Mouse (Mus musculus) v-Abl transformed pro-B cells (cell line): Measurements from ENCODE around the gene Gm17428.
"Not testable (repeated sequence)": the region's sequence is repeated elsewhere in the genome, so short reads cannot be mapped to it uniquely, and the experiment has no call there.

Experiments used
- in situ Hi-C, 2 experiments: fragments of 400-800 bp; cut with MboI; formaldehyde crosslinking; loops; one replicate each; pipeline ENCODE4 v1.15.1; 2025; ENCODE audit not compliant: unreplicated experiment in 2 of 2

The Gm17428 gene

DNA sequence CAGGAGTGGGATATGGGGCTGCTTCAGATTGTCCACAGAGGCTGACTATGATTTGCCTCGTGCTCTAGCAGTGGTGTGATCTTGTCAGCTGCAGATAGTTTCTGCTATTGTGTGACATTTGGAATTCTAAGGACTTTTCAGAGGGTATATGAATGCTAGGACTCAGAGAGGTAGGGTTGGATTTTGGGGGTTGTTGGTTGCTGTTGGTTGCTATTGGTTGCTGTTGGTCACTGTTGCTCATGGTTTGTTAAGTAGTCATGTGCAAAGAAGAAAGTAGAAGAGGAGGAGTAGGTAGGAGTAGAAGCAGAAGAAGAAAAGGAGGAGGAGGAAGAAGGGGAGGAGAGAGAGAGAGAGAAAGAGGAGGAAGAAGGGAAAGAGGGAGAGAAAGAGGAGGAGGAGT is at the start of gene Gm17428:
Gene Gm17428 (plus strand): TSS at position 301 of the 400 bp plus-strand sequence.
- in situ Hi-C loops = no loop called here

DNA sequence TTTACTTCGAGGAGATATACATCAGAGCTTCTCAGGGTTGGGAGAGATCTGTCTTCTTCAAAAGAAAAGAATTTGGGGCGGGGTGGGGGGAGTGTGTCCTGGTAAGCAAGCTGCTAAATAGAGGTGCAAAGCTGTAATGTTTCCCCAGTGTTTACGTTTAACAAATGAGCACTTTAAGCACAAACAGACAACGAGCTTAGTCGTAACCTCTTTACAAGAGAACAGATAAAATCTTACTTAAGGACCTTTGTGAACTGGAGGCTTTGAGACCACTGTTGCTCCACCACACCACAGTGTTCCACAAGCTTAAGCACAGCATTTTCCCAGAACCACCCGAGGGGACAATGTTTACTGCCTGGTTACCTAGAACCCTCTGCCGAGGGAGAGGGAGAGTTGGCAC is 49.4 kb upstream of the Gm17428 start:
- in situ Hi-C loops = no loop called here

DNA sequence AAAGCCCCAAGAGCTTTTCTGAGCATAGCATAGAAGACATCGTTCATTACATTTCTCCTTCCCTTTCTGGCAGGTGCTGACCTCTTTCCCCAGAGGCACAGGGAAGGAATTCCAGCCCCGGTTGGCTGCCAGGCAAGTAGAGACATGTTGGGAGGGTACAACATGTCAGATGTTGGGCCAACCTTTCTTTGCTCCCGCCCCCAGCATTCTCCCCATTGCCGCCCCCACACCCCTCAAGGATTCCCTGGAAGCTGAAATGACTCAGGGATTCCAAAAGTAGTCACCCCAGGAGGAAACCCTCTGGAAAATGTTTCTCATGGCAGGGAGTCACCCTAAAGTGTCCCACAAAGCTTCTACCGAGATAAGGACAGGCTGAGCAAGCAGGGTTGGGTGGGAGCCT is 46.9 kb upstream of the Gm17428 start:
- in situ Hi-C loops = no loop called here

DNA sequence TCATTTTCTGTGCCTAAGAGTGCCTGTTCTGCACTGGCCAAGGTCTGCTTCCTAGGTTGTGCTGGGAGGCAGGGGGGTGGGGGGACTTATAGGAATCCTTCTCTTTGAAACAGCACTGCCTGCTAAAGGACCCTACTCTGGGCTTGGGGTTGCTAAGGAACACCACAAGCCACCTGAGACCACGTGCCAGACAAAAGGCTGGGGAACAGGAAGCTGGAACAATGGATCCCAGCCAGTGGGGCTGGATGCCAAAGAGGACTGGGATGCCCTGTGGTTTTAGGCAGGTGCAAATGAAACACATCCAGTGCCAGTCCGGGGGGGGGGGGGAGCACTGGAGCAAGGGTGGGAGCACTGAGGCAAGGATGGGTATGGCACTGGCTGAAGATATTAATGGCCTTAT is 46.3 kb upstream of the Gm17428 start:
- in situ Hi-C loops = no loop called here

DNA sequence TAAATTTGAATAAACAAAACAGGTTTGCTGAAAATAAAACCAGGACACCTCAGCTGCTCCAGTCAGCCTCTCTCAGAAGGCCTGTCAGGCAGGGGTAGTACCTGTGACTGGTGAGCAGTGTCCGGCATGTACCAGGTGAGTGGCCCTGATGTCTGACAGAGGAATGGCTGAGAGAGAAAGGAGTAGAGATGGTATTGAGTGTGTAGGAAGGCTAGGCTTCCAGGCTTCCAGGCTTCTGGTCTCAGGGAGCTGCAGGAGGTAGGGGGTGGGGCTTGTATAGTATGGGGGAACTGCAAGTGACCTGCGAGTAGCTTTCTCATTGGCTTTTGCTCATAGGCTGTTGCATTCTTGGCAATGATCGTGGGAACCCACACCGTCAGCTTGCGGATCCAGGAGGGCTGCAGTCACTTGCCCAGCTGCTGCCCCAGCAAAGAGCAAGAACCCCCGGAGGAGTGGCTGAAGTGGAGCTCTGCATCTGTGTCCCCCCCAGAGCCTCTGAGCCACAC is 44.0 kb upstream of the Gm17428 start, which contains the start of gene Il25:
Gene Il25 (plus strand): TSS at position 51 of the 506 bp plus-strand sequence.
- in situ Hi-C loops = no loop called here

DNA sequence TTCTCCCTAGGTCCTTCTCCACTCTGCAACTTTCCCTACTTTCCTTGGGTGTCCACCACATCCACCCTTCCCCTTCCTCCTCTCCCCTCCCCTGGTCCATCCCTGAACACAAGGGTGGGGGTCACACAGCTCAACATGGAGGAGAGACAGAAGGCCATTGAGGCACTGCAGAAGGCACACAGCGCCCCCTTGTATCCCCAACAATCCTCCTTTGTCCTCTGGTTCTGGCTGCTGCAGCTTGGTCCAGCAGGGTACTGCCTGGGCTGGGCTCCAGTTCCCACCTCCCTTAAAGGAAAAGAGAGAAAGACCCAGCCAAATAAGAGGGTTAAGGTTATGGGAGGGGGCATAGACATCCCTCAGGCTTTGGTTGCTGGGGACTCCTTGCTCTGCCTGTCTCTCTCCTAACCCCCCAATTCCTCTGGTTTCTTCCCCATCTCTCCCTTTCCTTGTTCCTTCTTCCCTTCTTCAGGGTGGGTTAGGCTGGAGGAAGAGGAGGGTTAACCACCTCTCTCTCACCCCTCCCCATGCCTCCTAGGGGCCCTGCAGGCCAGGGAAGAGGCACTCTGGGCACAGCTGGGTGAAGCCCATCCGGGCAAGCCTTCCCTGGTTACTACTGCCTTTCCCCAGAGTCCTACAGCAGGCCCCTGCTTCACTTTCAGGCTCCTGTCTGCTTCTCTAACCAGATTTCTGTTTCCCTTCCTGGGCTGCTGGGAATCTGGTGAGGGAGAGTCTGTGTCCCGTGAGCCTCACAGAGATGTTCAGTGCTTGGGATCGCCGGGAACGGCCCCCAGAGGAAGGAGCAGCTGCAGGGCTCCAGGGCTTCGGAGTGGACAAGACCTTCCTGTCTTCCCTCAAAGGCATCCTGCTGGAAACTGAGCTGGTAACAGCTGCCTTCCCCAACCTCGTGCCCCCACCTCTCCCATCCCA is 40.6 kb upstream of the Gm17428 start, which contains the start of gene Cmtm5:
Gene Cmtm5 (plus strand): TSS at position 358 of the 927 bp plus-strand sequence.
- in situ Hi-C loops = loop anchor here in 1 of 2 experiments (5.0 kb wide), 1 partner anchor 94 kb away; no protein-coding TSS in a partner anchor

DNA sequence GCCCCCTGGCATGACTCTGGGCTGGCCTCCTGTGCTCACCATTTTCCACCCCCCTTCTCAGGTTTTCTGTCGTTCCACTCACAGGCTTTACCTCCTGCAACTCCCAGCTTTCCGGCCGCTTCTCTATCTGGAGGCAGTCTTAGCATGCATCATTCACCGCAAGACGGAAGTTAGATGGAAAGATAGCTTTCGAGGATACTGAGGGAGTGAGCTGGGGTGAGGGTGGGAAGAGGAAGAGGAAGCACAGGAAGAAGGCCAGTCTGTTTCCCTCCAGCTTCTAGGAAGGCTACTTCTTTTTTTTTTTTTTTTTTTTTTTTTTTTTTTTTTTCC is 39.9 kb upstream of the Gm17428 start:
- in situ Hi-C loops = loop anchor here in 1 of 2 experiments (5.0 kb wide), 1 partner anchor 94 kb away; no protein-coding TSS in a partner anchor

DNA sequence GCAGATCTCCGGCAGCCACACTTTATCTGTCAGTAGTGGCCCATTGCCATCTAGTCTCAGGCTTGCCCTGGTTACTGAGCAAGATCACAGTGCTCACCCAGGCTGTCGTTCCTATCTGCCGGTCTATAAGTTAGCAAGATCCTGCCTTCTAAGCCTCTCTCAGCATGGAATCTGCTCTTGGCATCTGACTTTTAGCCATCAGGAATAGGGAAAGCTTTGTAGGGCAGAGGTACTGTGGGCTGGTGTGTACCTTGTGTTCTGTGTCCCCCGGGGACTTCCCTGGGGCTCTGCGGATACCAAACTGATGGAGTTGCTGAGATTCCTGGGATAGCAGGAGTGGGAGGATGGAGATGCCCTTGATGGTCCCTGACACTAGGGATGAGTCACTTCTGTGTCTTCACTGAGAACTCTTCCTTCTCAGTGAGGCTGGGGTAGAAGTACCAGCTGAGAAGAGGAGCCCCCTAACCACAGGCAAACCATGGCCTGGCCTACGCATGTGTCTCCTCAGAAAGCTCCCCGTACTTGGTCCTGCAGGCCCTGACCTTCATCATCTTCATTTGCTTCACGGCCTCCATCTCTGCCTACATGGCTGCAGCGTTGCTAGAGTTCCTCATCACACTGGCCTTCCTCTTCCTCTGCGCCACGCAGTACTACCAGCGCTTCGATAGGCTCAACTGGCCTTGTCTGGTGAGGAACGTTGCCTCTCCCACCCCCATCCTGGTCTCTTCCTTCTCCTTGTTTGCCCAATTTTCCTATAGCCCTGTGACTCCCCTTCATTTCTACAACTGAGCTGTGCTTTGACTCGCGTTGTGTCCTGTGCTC is 39.2 kb upstream of the Gm17428 start:
- in situ Hi-C loops = loop anchor here in 1 of 2 experiments (5.0 kb wide), 1 partner anchor 95 kb away; no protein-coding TSS in a partner anchor

DNA sequence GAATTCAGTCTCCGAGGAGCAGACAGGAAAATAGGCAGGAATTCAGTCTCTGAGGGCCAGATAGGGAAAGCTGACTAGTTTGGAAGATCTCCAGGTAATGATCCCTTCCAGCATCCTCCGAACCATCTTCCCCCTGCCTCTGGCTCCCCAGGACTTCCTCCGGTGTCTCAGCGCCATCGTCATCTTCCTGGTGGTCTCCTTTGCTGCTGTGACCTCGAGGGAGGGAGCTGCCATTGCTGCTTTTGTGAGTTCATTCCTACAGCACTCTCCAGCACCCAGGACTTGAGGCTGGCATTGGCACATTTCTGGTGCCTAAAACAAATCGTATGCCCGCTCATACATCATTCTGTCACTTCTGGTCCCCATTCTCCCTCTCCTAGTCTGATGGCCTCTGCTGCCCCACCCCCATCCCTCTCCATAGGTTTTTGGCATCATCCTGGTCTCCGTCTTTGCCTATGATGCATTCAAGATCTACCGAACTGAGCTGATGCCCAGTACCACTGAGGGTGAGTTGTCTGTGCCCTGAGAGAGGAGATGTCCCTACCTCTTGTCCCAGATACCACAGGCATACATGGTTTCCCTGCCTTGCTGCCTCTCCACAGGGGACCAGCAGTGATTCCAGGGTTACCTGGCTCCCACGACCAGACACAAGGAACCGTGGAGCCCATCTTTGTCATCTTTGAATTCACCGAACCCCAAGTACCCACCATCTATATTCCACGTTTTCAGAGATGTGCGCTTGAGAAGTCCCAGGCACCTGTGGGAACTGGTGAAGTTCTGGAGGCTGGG is 38.1 kb upstream of the Gm17428 start:
- in situ Hi-C loops = loop anchor here in 1 of 2 experiments (5.0 kb wide), 1 partner anchor 96 kb away; no protein-coding TSS in a partner anchor

DNA sequence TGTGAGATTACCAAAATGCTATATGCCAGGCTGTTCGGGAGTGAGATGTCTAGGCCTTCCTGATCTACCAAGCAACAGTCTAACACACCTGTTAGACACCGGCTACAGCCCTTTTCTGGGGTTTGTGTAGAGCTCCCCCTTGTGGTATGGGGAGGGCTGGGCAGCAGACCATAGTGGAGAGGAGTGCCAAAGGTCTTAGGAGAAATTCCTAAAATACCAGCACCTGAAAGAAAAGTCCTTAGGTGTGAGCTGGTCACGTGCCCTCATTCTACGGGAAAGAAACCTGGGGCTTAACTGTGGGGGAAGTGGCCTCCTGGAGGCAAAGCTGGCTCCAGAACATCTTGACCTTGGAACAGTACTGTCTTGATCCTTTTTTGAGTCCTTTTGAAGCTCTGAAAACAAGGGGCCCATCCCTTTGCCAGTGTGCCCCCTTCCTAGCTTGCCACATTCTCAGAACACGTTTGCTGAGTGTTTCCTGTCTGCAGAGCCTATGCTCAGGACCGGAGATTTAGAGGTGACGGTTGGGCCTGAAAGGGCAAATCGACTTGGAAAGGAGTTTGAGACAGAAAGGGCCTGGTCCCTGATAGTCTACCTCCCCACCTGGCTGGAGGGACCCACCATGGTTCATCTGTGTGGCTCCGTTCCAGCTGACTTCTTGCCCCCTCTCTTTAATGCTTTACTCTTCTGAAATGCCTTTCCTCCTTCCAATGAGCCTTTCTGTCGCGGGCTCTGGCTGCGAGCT is 37.1 kb upstream of the Gm17428 start:
- in situ Hi-C loops = loop anchor here (5.0 kb wide), 1 partner anchor 97 kb away; no protein-coding TSS in a partner anchor

DNA sequence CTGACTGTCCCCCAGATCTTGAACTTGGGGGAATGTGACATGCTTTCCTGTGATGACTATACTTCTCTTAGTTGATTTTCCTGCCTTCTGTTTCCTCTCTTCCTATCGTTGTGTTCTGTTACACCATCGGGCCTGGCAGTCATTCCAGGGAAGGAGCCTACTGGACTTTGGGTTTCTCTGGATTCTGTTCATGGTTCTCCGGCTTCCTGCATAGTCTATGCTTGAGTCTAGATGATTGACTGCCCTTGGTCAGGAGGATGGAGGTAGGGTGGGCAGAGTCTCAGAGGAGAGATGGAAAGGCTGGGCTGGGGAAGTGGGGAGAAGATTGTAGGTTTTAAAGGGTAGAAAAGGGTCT is 36.6 kb upstream of the Gm17428 start:
- in situ Hi-C loops = loop anchor here in 1 of 2 experiments (5.0 kb wide), 1 partner anchor 98 kb away; no protein-coding TSS in a partner anchor

DNA sequence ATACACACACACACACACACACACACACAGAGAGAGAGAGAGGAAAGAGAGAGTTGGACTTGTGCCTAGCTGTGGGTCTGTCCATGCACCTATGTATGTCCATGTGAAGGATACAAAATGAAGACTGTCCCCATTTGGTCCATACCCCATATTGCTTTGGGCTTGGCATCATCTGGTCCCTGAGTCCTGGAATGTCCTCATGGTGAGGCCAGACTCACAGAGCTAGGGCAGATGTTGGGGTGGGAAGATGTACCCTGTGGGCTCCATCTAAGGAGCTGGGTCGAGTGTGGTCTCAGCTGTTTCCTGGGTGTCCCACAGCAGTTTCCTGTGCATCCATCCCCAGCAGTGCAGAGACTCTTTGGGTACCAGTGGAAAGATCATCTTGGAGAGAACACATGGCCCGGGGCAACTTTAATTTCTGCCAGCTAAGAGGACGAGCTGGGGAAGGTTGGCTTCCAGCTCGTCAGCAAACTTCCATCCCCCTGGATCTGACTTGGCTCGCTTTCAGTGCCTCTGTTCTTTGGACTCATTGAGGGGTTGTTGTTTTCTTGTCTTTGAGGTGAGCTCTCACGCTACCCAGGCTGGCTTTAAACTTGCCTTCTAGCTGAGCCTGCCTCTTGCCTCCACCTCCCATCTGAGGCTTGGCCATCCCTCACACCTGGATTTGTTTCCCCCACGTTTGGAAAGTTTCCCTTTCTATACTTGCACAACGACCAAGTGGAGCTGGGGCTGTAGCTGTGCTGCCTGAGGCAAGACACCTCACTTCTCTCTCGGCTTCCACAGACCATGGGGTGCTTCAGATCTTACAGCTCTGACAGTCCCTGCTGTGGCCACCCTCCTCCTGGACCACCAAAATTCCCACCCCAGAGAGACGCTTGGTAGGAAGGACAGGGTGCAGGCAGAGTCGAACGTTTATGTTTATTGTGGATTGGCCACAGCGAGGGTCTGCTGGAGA is 35.4 kb upstream of the Gm17428 start:
- in situ Hi-C loops = loop anchor here in 1 of 2 experiments (5.0 kb wide), 1 partner anchor 99 kb away; no protein-coding TSS in a partner anchor

DNA sequence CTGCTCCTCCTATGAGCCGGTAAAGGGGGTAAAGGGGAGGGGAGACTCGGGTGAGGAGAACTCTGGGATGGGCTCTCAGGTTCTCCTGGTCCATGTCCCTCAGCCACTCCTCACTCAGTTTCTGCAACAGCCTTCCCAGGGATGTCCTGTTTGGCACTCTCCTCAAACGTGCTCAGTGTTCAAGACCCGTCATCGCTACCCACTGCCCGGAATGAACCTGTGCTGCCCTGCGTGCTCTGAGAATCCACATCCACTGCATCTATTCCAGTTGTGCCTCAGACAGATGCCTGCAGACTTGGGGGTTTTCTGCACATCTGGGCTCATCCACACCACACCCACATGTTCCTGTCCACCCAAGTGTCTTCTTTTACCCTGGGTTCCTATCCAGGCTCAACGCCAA is 34.3 kb upstream of the Gm17428 start:
- in situ Hi-C loops = loop anchor here in 1 of 2 experiments (5.0 kb wide), 1 partner anchor 100 kb away; no protein-coding TSS in a partner anchor

DNA sequence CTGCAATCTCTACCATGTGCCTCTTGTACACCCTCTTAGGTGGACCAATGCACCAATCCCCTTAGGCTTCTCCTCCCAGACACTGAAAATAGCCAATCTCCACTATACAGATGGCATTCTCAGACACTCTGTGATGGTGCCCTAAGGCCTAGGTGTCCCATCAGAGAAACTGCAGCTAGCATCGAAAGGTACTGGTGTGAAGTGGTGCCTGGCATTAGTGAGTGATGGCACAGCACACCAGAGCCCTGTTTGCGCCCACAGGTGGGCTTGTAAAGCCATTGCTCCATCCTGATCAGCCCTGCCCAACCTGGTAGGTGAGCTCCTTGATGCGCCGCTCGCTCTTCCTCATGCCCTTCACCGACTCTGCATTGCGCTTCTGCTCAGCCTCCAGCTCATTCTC is 32.8 kb upstream of the Gm17428 start:
- in situ Hi-C loops = loop anchor here in 1 of 2 experiments (5.0 kb wide), 1 partner anchor 102 kb away; no protein-coding TSS in a partner anchor

DNA sequence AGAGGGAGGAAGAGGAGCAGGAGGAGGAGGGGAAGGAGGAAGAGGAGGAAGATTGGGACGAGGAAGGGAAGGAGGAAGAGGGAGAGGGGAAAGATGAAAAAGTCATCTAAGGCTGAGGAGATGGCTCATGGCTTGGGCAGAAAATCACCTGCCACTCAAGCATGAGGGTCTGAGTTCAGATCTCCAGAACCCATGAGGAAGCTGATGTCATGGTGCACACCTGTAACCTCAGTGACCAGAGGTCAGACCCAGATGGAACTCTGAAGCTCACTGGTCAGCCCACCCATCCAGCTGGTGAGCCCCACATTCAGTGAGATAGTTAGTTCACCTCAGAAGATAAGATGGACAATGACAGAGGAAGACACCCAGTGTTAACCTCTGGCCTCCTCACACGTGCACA is 31.8 kb upstream of the Gm17428 start:
- in situ Hi-C loops = loop anchor here in 1 of 2 experiments (5.0 kb wide), 1 partner anchor 103 kb away; no protein-coding TSS in a partner anchor

DNA sequence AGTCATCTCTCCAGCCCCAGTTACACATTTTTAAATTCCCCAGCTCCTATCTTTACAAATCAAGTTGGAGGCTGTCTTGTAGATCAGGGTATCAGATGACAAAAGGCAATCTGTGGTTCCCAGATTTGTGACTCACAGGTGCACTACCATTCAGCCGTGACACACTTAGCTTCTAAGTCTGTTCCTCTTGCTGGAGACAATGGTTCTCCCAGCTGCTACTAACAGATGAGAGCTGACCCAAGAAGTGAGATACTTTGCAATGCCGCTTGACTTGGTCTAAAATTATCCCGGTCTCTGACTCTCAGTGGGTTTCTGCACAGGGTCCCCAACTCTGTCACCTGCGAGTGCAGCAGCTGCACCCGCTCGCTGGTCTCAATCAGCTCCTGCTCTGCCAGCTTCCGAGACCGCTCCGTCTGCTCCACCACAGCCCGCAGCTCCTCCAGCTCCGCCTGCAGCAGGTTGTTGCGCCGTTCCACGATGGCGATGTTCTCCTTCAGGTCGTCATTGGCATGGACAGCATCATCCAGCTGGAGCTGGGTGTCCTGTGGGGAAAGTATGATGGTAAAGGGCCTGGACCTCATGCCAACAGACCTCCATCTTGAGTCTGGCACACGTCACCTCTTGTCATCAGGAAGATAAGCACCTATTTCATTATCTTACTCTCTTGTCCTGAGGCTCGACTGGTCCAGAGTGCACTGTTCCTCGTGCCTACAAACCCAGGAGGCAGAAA is 30.6 kb upstream of the Gm17428 start:
- in situ Hi-C loops = no loop called here

DNA sequence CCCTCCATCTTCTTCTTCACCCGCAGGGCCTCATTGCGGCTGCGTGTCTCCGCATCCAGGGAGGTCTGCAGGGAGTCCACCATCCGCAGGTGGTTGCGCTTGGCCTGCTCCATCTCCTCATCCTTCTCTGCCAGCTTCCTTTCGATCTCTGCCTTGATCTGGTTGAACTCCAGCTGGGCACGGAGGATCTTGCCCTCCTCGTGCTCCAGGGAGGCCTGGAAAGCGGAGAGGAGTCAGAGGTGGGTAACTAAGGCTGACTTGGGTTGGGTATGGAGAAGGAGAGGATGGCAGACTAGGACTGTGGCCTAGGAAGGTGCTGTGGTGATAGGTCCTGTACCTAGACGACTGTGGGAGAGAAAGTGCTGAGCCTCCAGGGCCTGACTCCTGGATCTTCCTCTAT is 29.7 kb upstream of the Gm17428 start:
- in situ Hi-C loops = not testable (repeated sequence)
